Mouse (Mus musculus): ENCODE results near the gene Olfr1392.

GRCm38 (mm10) chr11:49246523-49246922 lies 38.6 kb upstream of the Olfr1392 start:
- TF ChIP-seq GATA1 (IDR thresholded peaks at IDR 0.05; ENCODE audit: low read length), result no peak
- no peak for TF ChIP-seq TAL1 (IDR thresholded peaks at IDR 0.05; ENCODE audit: low read length)

Data from erythroblast, embryonic 14.5 days (primary cell).